Mouse (Mus musculus) embryonic facial prominence, embryonic 13.5 days (tissue): Measurements from ENCODE around the gene Hmg20a. TPM values are rescaled to one million over a fixed set of nuclear protein-coding genes. Genes with fewer than 3 reads are reported as not detected.
A peak's percentile ranks its signal among the peaks of the same experiment; 100 is the strongest.

Experiments
- ATAC-seq: fragments of 200-750 bp; cut with Nextera tagmentation; 2 replicates; pipeline ENCODE4 v1.8.0; 2017; ENCODE audit warnings: low read depth; ENCODE audit not compliant: insufficient number of reproducible peaks, insufficient read depth, low FRiP score, low TSS enrichment
- H3K27ac ChIP-seq: fragments of 300-500 bp; sonication (generic); 2 replicates; pipeline ENCODE4 v1.5.1; 2015; ENCODE audit warnings: moderate library complexity, mild to moderate bottlenecking, inconsistent platforms
- H3K27me3 ChIP-seq: fragments of 300-500 bp; sonication (generic); 2 replicates; pipeline ENCODE4 v1.6.1; 2015; ENCODE audit warnings: mild to moderate bottlenecking, inconsistent platforms
- H3K36me3 ChIP-seq: fragments of 300-500 bp; sonication (generic); 2 replicates; pipeline ENCODE4 v1.6.1; 2015; ENCODE audit warnings: mild to moderate bottlenecking, inconsistent platforms
- H3K4me1 ChIP-seq: fragments of 300-500 bp; sonication (generic); 2 replicates; pipeline ENCODE4 v1.6.1; 2015; ENCODE audit warnings: inconsistent platforms
- H3K4me2 ChIP-seq: fragments of 300-500 bp; sonication (generic); 2 replicates; pipeline ENCODE4 v1.6.1; 2015; ENCODE audit warnings: moderate library complexity, mild to moderate bottlenecking, inconsistent platforms
- H3K4me3 ChIP-seq: fragments of 300-500 bp; sonication (generic); 2 replicates; pipeline ENCODE4 v1.5.1; 2015; ENCODE audit warnings: mild to moderate bottlenecking, inconsistent platforms
- H3K9ac ChIP-seq: fragments of 300-500 bp; sonication (generic); 2 replicates; pipeline ENCODE4 v1.6.1; 2015; ENCODE audit warnings: mild to moderate bottlenecking, inconsistent platforms
- H3K9me3 ChIP-seq: fragments of 300-500 bp; sonication (generic); 2 replicates; pipeline ENCODE4 v1.6.1; 2016; ENCODE audit warnings: inconsistent platforms
- WGBS: fragments of 180-500 bp; shearing (Covaris S2); methylation state at CpG from one replicate; pipeline ENCODE4 v1.1.7; 2015; ENCODE audit warnings: mixed read lengths; 5-methylcytosine and 5-hydroxymethylcytosine counted together
- polyA plus RNA-seq: library from polyadenylated mRNA; unstranded; fragments of >200 nt; fragmentation: Nextera tagmentation; extraction: Ambion mirVana; gene quantifications from 2 replicates; pipeline ENCODE4 v1.2.1, GENCODE M21; 2015

Gene Hmg20a
- polyA plus RNA-seq, 1 experiment from 2014 or later: 79.1 TPM

GRCm38 (mm10) chr9:56482623-56483022 lies 64.2 kb downstream of the Hmg20a start:
- H3K27ac ChIP-seq: no peak overlapping the region
- 93% methylated on average over 4 of the region's 4 CpGs for WGBS
- no peak for ATAC-seq
- H3K9me3 ChIP-seq: no peaks in the 10 kb centered on the region
- H3K4me2 ChIP-seq: no peak overlapping the region
- H3K4me1 ChIP-seq: peaks cover 10% of the 10 kb centered on the region; the same call in 1 of the 2 replicates
- no peaks in the 10 kb centered on the region for H3K27me3 ChIP-seq
- H3K36me3 ChIP-seq: peaks cover 52% of the 10 kb centered on the region
- no peak overlapping the region for H3K4me3 ChIP-seq
- no peak overlapping the region for H3K9ac ChIP-seq

DNA sequence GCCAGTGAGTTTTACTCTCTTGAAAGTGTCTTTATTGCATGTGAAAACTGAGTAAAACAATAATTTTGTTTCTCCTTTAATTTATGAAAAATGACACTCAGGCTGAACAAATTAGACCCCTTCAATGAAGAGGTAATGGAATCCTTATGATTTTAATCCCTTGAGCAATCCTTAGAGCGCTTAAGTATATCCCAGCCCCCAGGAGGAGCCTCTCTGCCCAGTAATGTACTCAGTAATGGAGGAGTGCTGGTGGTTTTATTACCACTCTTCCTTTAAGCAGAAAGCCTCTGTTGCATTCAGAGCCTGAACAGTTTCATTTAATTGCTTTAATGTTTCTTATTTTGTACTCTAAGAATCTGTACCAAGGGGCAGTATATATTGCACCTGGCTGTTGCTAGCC lies 67.0 kb downstream of the Hmg20a start:
- no peak for ATAC-seq
- Histone ChIP-seq H3K4me2 (no peak overlapping the region), H3K9me3 (no peaks in the 10 kb centered on the region), H3K27me3 (no peaks in the 10 kb centered on the region), H3K36me3 (peaks cover 75% of the 10 kb centered on the region), H3K4me1 (peaks cover 10% of the 10 kb centered on the region; the same call in 1 of the 2 replicates), H3K27ac (no peak overlapping the region), H3K4me3 (no peak overlapping the region), H3K9ac (no peak overlapping the region)
- 31% methylated on average over 1 of the region's 1 CpGs for WGBS

- Histone ChIP-seq H3K4me3 (no peak overlapping the region), H3K4me2 (no peak overlapping the region), H3K27me3 (no peaks in the 10 kb centered on the region), H3K4me1 (peaks cover 10% of the 10 kb centered on the region; the same call in 1 of the 2 replicates), H3K27ac (no peak overlapping the region), H3K9ac (no peak overlapping the region), H3K36me3 (peaks cover 78% of the 10 kb centered on the region), H3K9me3 (no peaks in the 10 kb centered on the region)
- WGBS: 87% methylated on average over 3 of the region's 3 CpGs
- no peak for ATAC-seq
These were observed 67.7 kb downstream of the Hmg20a start for GRCm38 (mm10) chr9:56486158-56486557.

DNA sequence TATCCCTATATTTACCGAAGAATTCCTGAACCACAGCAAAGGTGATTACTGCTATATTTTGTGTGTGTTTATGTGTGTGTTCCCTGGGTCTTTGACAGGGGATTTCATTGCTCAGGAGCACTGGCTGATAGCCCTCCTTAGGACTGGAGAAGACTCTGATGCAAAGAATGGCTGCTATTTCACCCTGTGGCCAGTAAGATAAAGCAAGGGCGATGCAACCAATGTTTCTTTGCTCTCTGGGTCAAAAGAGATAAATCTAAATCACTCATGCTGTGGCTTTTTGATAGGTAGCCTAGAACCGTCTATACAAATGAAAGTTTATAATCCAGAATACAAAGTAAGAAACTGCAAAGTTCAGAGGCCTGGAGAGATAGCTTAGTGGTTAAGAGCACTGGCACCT lies 69.2 kb downstream of the Hmg20a start:
- Histone ChIP-seq H3K9me3 (no peaks in the 10 kb centered on the region), H3K27me3 (no peaks in the 10 kb centered on the region), H3K4me3 (no peak overlapping the region), H3K9ac (no peak overlapping the region), H3K4me2 (no peak overlapping the region), H3K36me3 (peaks cover 80% of the 10 kb centered on the region), H3K4me1 (peaks cover 10% of the 10 kb centered on the region; the same call in 1 of the 2 replicates), H3K27ac (no peak overlapping the region)
- 93% methylated on average over 3 of the region's 3 CpGs for WGBS
- no peak for ATAC-seq

GRCm38 (mm10) chr9:56492391-56492790 lies 74.0 kb downstream of the Hmg20a start:
- H3K9ac ChIP-seq: no peak overlapping the region
- no peak overlapping the region for H3K4me3 ChIP-seq
- H3K9me3 ChIP-seq: no peaks in the 10 kb centered on the region
- H3K27me3 ChIP-seq: no peaks in the 10 kb centered on the region
- 76% methylated on average over 3 of the region's 3 CpGs for WGBS
- no peak overlapping the region for H3K4me2 ChIP-seq
- H3K4me1 ChIP-seq: peaks cover 3% of the 10 kb centered on the region; the same call in 1 of the 2 replicates
- H3K36me3 ChIP-seq: peaks cover 81% of the 10 kb centered on the region
- ATAC-seq: no peak
- no peak overlapping the region for H3K27ac ChIP-seq

DNA sequence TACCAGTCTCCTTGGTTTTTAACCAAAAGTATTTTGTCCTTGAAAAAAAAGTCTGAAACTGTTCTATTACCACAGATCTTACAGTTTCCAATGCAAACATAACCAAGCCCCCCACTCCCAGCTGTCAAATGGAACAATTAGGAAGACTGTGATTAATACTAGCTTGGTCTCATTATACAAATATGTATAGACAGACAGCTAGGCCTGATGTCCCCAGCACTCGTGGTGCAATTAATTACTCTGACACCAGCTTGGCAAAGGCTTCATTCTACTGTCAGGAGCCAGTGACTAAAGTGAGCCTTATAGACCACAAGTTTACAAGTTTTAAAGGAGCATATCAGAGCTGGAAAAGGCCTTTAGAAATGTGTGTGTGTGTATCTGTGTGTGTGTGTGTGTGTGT lies 74.5 kb downstream of the Hmg20a start:
- no peaks in the 10 kb centered on the region for H3K9me3 ChIP-seq
- no peak for ATAC-seq

GRCm38 (mm10) chr9:56495088-56495487 lies 76.7 kb downstream of the Hmg20a start:
- no peak overlapping the region for H3K4me2 ChIP-seq
- peaks cover 55% of the 10 kb centered on the region for H3K36me3 ChIP-seq
- H3K4me3 ChIP-seq: no peak overlapping the region
- H3K27me3 ChIP-seq: no peaks in the 10 kb centered on the region
- WGBS: 58% methylated on average over 7 of the region's 7 CpGs
- ATAC-seq: no peak
- H3K9me3 ChIP-seq: no peaks in the 10 kb centered on the region
- no peak overlapping the region for H3K9ac ChIP-seq
- peaks cover 6% of the 10 kb centered on the region; the same call in 1 of the 2 replicates for H3K4me1 ChIP-seq
- no peak overlapping the region for H3K27ac ChIP-seq

More for the DNA sequence above, 74.5 kb downstream of the Hmg20a start:
- Histone ChIP-seq H3K9ac (no peak overlapping the region), H3K27ac (no peak overlapping the region), H3K4me1 (peaks cover 6% of the 10 kb centered on the region; the same call in 1 of the 2 replicates), H3K4me3 (no peak overlapping the region), H3K4me2 (no peak overlapping the region), H3K27me3 (no peaks in the 10 kb centered on the region), H3K36me3 (peaks cover 76% of the 10 kb centered on the region)
- 74% methylated on average over 1 of the region's 1 CpGs for WGBS

GRCm38 (mm10) chr9:56495795-56496232 lies 77.4 kb downstream of the Hmg20a start:
- Histone ChIP-seq H3K36me3 (peaks cover 48% of the 10 kb centered on the region), H3K4me2 (no peak overlapping the region), H3K9ac (0 out of 2 replicates have a peak overlapping the region, but pooled peaks have one; percentile 17), H3K4me1 (peaks cover 9% of the 10 kb centered on the region; the same call in 1 of the 2 replicates), H3K27ac (no peak overlapping the region), H3K27me3 (no peaks in the 10 kb centered on the region), H3K9me3 (no peaks in the 10 kb centered on the region), H3K4me3 (no peak overlapping the region)
- no peak for ATAC-seq
- 69% methylated on average over 5 of the region's 5 CpGs for WGBS

DNA sequence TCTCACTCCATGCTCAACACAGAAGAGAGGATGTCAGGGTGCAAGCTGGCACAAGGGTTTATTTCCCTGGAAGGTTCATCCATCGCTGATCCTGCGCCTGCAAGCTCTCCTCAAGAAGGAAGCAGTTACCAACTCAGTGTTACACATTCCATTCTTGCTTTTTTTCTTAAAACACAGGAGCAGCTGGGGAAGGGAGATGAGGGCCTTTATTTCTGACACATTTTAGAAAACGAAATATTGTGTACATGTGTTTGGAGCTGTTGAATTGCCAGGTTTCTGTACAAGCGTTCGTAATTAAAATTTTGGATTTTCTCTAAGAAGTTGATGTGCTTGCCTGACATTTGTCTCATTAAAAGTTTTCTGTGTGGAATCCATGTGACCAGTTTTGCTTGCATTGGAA lies 78.2 kb downstream of the Hmg20a start:
- H3K9me3 ChIP-seq: no peaks in the 10 kb centered on the region
- peaks cover 16% of the 10 kb centered on the region for H3K4me1 ChIP-seq
- H3K36me3 ChIP-seq: peaks cover 40% of the 10 kb centered on the region
- no peak for ATAC-seq
- no peak overlapping the region for H3K4me2 ChIP-seq
- 79% methylated on average over 5 of the region's 5 CpGs for WGBS
- H3K9ac ChIP-seq: no peak overlapping the region
- H3K4me3 ChIP-seq: no peak overlapping the region
- no peaks in the 10 kb centered on the region for H3K27me3 ChIP-seq
- peak overlapping the region; percentile 48 for H3K27ac ChIP-seq

DNA sequence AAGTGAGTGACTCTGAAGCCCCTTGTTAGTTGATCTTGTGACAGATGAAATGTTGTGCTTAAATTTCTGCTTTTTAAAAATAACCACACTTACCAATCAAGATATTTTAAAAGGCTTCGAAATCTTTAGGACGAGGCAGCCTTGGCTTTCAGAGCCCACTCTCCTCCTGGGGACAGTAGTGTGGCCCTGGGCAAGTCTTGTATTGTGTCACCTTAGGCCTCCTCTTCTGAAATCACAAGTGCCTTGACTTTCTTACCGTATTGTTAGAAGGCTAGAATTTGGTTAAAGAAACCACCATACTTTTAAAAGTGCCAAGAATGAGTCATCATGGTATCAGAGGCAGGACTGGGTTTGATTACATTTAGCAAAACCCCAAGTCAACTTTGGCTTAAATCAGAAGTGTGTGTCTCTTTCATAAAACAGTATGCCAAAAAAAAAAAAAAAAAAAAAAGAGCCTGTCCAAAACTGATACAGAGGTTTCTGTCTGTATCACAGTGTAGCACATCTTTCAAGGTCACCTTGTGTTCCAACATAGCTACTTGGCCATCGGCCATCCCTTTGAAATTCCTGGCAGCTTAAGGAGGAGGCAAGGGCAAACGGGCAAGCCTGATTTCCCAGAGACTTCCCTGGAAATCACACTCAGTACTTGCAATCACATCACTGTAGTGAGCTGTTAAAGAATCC lies 78.9 kb downstream of the Hmg20a start:
- Histone ChIP-seq H3K27me3 (no peaks in the 10 kb centered on the region), H3K9ac (no peak overlapping the region), H3K4me3 (no peak overlapping the region), H3K27ac (peak overlapping the region; percentile 52), H3K9me3 (no peaks in the 10 kb centered on the region), H3K36me3 (peaks cover 33% of the 10 kb centered on the region), H3K4me2 (no peak overlapping the region), H3K4me1 (peaks cover 24% of the 10 kb centered on the region)
- ATAC-seq: no peak
- 70% methylated on average over 5 of the region's 5 CpGs for WGBS

- no peaks in the 10 kb centered on the region for H3K27me3 ChIP-seq
- H3K9me3 ChIP-seq: no peaks in the 10 kb centered on the region
- 88% methylated on average over 8 of the region's 8 CpGs for WGBS
- no peak overlapping the region for H3K9ac ChIP-seq
- H3K36me3 ChIP-seq: peaks cover 18% of the 10 kb centered on the region
- ATAC-seq: no peak
- H3K4me1 ChIP-seq: peaks cover 45% of the 10 kb centered on the region
- no peak overlapping the region for H3K27ac ChIP-seq
- no peak overlapping the region for H3K4me2 ChIP-seq
- H3K4me3 ChIP-seq: no peak overlapping the region
These were observed 81.1 kb downstream of the Hmg20a start for GRCm38 (mm10) chr9:56499324-56500067.
